Mouse (Mus musculus) CH12.LX (cell line): ENCODE data around the gene Cyp39a1.

Source experiments
- CTCF ChIP-seq, 2 experiments: IDR thresholded peaks in 1 of 2; conservative IDR thresholded peaks in 1 of 2; 2 replicates each; pipeline ENCODE4 v1.5.1; 2011 to 2012; ENCODE audit warnings: low read depth in 2 of 2, low read length in 2 of 2, improper control_type of control experiment in 1 of 2, inconsistent platforms in 1 of 2, mild to moderate bottlenecking in 1 of 2, moderate library complexity in 1 of 2
- E2F4 ChIP-seq: IDR thresholded peaks from 2 replicates; pipeline ENCODE4 v1.6.1; 2011; ENCODE audit warnings: low read depth, low read length, improper control_type of control experiment; ENCODE audit not compliant: insufficient replicate concordance
- ELF1 ChIP-seq: IDR thresholded peaks from 2 replicates; pipeline ENCODE4 v1.6.1; 2014; ENCODE audit warnings: low read depth, mild to moderate bottlenecking, inconsistent platforms, low read length, improper control_type of control experiment
- ETS1 ChIP-seq: conservative IDR thresholded peaks from 2 replicates; pipeline ENCODE4 v1.6.1; 2012; ENCODE audit warnings: low read depth, mild to moderate bottlenecking, inconsistent platforms, low read length, improper control_type of control experiment, moderate library complexity
- GABPA ChIP-seq: IDR thresholded peaks from 2 replicates; pipeline ENCODE4 v1.6.1; 2012; ENCODE audit warnings: low read depth, low read length, improper control_type of control experiment, inconsistent platforms; ENCODE audit not compliant: insufficient replicate concordance
- MAFK ChIP-seq: IDR thresholded peaks from 2 replicates; pipeline ENCODE4 v1.6.1; 2011; ENCODE audit warnings: low read length, improper control_type of control experiment; ENCODE audit not compliant: insufficient replicate concordance
- MAX ChIP-seq: IDR thresholded peaks from 2 replicates; pipeline ENCODE4 v1.6.1; 2011; ENCODE audit warnings: low read length, improper control_type of control experiment
- MYC ChIP-seq: IDR thresholded peaks from 2 replicates; pipeline ENCODE4 v1.6.1; 2011; ENCODE audit warnings: low read depth, mild to moderate bottlenecking, improper control_type of control experiment, low read length
- POLR2A ChIP-seq: IDR thresholded peaks from 2 replicates; pipeline ENCODE4 v1.6.1; 2011; ENCODE audit warnings: low read depth, mild to moderate bottlenecking, improper control_type of control experiment, low read length
- SIN3A ChIP-seq: IDR thresholded peaks from 2 replicates; pipeline ENCODE4 v1.6.1; 2012; ENCODE audit warnings: low read length, improper control_type of control experiment, inconsistent platforms
- ZC3H11A ChIP-seq: IDR thresholded peaks from 2 replicates; pipeline ENCODE4 v1.6.1; 2012; ENCODE audit warnings: low read depth, mild to moderate bottlenecking, inconsistent platforms, low read length, improper control_type of control experiment

DNA sequence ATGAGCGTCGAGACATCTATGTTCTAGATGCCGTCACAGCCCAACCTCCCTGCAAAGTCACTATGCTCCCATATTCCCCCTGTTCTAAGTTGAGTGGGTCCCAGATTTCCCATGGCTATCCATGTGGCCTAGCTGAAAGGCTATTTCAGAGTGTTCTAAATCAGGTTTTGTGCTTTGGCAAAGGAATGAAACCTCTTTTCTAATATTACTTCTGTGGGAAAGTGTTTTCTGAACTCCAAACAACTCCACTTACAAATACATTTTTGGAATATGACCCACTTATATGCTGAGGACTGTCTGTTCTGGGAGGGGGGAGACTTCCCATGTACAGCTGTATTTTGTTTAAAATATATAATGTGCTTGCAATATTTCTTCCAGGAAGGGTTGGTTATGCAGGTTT is 124.5 kb downstream of the Cyp39a1 start:
- no peak for TF ChIP-seq SIN3A
- TF ChIP-seq MAX, result no peak
- TF ChIP-seq ETS1, result no peak
- TF ChIP-seq ELF1, result no peak
- no peak for TF ChIP-seq CTCF (conservative IDR thresholded peaks at IDR 0.05 in 1 of 2, IDR thresholded peaks at IDR 0.05 in 1 of 2; ENCODE audit: low read depth in 2 of 2, low read length in 2 of 2)
- TF ChIP-seq MAFK, result no peak
- TF ChIP-seq POLR2A, result no peak
- TF ChIP-seq ZC3H11A, result no peak
- no peak for TF ChIP-seq MYC
- no peak for TF ChIP-seq E2F4
- TF ChIP-seq GABPA, result no peak
